Mouse (Mus musculus) ES-Bruce4 (cell line): ENCODE measurements around the gene Pigw.

ENCODE experiments used
- CTCF ChIP-seq: IDR thresholded peaks from one replicate; pipeline ENCODE4 v1.8.1; 2011; ENCODE audit warnings: low read depth, low read length
- EP300 ChIP-seq: IDR thresholded peaks from 2 replicates; pipeline ENCODE4 v1.6.1; 2011; ENCODE audit warnings: low read depth, low read length; ENCODE audit not compliant: insufficient read depth

DNA sequence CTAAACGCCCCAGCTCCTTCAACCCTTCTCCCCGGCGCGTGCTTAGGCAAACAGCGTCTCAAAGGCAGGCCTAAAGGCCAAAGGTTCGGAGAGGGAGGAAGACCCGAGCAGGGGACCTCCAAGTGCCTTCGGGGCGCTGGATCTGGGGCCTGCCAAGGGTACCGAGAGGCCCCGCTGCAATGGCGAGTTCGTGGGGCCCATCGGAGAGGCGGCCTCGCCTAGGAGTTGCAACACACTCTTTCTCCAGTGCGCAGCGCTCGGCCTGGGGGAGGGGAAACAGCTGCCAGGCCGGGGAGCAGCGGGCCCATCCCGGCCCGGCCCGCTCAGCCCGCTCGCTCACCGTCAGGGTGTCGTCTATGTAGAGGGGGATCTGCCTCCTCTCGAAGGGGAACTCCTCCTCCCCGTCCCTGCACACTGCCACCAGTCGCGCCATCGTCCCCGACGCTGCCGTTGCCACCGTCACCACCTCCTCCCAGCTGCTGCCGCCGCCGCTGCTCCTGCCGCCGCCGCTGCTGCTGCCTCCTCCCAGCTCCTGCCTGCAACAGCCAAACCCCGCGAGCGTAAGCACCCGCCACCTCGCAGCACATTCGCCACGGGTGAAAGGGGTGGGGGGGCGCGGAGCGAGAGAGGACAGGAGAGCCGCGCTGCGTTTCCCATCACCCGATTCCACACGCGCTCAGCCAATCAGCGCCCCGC lies 10.4 kb downstream of the Pigw start:
- no peak for TF ChIP-seq CTCF
- TF ChIP-seq EP300: no peak
